Mouse (Mus musculus): ENCODE measurements around the gene Gm13290.
A peak's percentile ranks its signal among the peaks of the same experiment; 100 is the strongest.
"Not testable (repeated sequence)": the region's sequence is repeated elsewhere in the genome, so short reads cannot be mapped to it uniquely, and the experiment has no call there.

Gm13290 gene

GRCm38 (mm10) chr4:88773534-88773933, at the start of gene Gm13290:
Gene Gm13290, plus strand, starts transcription at chr4:88773834.
- not testable (repeated sequence) for DNase-seq

GRCm38 (mm10) chr4:88726727-88727126, 46.9 kb upstream of the Gm13290 start:
- no peak for DNase-seq

DNA sequence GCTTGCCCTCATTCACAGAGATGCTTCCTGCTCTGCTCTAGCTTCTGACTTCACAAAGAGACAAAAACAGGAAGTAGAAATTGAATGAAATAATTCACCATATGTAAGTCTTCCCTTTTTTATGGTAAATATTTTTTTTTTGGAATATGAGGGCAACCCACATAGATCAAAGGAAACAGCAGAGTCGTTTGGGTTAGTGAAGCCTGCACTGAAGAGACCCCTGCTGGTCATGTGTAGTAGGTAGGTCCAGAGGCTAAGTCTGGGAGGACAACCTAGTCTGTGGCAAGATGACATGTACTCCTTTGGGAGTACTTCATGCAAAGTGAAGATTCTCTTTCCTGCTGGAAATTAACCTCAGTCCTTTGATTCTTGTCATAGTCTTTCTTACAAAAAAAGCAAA, 46.3 kb upstream of the Gm13290 start:
- peak in 1 of 2 experiments; percentile 28 for DNase-seq

DNA sequence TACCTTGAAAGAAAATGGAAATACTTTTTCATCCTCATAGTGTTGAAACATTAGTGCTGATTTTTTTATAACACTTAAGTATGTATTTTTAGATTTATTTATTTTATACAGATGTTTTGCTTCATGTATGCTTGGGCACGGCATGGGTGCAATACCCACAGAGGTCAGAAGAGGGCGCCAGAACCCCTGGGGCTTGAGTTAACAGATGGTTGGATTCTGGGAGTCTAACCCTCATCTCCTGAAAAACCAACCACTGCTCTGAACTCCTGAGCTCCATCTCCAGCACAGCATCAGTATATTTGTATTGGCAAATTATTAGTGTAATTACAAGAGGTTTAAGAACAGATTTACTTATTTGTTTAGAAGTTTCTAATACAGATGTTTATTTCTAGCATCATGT, 35.2 kb upstream of the Gm13290 start:
- no peak for DNase-seq

- DNase-seq, result no peak
Observed at GRCm38 (mm10) chr4:88739036-88739435, 34.6 kb upstream of the Gm13290 start.

- no peak for DNase-seq
Observed at GRCm38 (mm10) chr4:88741426-88741825, 32.2 kb upstream of the Gm13290 start.

DNA sequence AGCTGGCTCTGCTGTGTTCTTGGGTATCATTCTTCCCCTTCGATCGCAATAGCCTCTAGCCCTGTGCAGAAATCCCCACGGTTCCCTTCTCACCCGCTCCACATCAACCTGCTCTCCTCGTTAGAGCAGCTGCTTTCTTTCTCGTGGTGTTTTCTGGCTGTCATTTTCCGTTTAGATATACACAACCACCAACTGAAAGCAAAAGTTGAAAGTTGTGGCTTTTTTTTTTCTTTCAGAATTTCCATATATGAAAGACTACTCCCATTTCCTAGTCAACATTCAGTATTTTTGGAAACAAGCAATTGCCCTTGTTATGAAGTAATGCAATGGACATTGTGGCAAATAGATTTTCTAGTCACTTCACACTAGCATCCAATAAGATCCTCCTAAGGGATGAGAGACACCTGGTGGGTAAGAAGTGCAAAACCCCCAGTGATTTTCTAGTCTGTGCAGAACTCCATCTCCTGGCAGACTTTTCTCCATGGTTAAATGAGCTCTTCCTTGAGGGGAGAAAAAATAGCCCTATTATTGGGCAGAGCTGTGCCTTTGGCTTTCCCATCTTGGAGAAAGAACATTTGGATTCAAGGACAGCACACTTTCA, 30.8 kb upstream of the Gm13290 start:
- no peak for DNase-seq

DNA sequence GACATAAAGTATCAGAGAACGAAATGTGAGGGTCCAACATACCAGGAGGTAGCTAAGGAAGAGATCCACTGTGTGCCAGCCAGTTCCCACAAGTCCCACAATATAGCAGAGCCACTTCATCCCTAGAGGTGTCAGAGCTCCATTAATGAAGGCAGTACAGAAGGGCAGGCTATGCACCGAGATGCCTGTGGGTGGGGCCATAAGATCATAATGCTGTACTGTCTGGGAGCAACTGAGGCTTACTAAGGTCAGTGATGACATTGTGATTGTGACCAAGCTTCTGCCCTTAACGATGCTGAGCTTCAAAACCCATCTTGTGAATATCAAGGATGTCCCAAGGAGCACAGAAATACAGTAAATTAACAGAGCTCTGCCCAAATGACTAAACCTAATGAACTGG, 29.4 kb upstream of the Gm13290 start:
- no peak for DNase-seq

GRCm38 (mm10) chr4:88749926-88750325, 23.7 kb upstream of the Gm13290 start:
- DNase-seq, result no peak

DNA sequence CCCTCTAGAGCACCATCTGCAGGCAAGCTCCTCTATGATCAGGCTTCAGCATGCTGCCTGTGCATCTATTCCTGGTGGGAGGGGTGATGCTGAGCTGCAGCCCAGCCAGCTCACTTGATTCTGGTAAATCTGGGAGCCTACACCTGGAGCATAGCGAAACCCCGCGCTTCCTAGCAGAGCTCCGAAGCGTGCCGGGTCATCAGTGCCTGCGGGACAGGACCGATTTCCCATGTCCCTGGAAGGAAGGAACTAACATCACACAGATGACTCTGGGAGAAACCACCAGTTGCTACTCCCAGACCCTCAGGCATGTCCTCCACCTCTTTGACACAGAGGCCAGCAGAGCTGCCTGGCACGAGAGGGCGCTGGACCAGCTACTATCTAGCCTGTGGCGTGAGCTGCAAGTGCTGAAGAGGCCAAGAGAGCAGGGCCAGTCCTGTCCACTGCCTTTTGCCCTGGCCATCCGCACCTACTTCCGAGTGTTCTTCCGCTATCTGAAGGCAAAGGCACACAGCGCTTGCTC, 18.8 kb upstream of the Gm13290 start, which contains the start of gene Gm13271:
Gene Gm13271, plus strand, starts transcription at position 51 of the 523 bp plus-strand sequence.
- DNase-seq, result peak; percentile 83 to 90

DNA sequence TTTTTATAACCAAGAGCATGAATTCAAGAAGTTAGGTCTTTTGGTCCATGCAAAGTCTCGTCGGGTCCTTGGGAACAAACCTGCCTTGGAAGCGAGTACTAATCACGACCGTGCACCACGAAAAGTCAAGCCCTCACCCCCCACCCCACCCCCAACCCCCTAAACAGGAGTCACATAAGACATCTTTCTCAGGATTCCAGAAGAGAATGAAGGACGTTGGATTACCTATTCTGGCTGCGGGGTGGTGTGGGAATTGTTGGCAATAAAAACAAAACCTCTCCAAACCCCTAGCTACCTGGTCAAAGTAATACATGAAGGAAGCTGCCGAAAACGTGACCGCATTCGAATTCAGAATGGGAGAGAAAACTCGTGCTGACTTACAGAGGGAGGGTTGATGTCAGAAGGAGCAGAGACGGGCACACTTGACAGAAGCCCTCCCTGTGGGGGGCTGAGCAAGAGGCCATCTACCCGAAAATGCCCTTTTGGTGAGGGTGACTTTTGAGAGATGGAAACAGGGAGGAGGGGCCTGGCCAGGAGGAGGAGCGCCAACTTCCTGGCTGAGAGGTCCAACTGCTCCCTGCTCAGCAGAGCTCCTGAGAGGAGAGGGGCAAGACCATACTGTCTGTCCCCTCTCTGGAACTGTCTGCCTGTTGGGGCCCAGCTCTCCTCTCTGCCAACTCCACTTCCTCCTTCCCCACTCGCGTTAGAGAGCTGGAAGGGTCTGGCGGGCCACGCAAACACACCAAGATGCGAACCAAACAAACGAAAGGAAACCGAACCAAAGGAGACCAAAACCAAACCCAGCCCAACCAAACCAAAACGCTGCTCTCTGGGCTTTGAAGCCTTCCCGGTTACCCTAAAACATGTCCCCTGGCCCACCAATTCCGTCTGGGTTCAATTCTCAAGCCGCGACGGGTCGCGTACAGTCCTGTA, 16.8 kb upstream of the Gm13290 start:
- DNase-seq, result peak in 1 of 2 experiments; percentile 28

DNA sequence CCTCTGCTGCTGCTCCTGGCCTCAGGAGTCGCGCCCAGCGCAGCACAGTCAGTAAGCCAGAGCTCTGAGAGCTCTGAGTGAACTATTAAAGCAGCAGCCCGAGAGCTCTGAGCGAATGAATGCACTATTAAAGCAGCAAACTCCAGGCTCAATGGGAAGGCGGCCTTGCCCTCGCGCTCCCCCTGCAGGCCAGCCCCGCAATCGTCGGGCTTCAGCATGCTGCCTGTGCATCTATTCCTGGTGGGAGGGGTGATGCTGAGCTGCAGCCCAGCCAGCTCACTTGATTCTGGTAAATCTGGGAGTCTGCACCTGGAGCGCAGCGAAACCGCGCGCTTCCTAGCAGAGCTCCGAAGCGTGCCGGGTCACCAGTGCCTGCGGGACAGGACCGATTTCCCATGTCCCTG, 16.0 kb upstream of the Gm13290 start:
- peak; percentile 94 to 95 for DNase-seq

GRCm38 (mm10) chr4:88758751-88759150, 14.9 kb upstream of the Gm13290 start:
- DNase-seq, result peak in 1 of 2 experiments; percentile 11

- DNase-seq, result peak; percentile 31 to 59
Observed at GRCm38 (mm10) chr4:88759610-88760268, 13.9 kb upstream of the Gm13290 start, which contains the start of gene Gm13283. Gene Gm13283, plus strand, starts transcription at chr4:88760119.

DNA sequence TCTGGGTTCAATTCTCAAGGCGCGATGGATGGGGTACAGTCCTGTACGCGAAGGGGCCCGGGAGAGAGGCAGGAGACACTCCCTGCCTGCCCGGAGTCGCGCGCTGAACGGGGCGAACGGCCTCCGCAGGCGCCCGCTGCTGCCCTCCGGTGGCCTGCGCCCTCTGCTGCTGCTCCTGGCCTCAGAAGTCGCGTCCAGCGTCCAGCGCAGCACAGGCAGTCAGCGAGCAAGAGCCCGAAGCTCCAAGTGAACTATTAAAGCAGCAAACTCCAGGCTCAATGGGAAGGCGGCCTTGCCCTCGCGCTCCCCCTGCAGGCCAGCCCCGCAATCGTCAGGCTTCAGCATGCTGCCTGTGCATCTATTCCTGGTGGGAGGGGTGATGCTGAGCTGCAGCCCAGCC, 13.2 kb upstream of the Gm13290 start:
- DNase-seq, result peak; percentile 20 to 28

GRCm38 (mm10) chr4:88761776-88762175, 11.9 kb upstream of the Gm13290 start:
- DNase-seq, result peak; percentile 85 to 93

DNA sequence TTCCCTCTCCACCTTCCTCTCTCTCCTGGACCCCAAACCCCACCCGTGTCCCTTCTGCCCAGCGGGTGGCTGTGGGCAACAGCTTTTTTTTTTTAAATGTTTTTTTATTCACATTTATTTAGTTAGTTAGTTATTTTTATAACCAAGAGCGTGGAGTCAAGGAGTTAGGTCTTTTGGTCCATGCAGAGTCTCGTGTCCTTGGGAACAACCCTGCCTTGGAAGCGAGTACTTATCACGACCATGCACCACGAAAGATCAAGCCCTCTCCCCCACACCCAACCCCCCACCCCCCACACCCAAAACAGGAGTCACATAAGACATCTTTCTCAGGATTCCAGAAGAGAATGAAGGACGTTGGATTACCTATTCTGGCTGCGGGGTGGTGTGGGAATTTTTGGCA, 11.3 kb upstream of the Gm13290 start:
- peak in 1 of 2 experiments; percentile 40 for DNase-seq

GRCm38 (mm10) chr4:88763384-88764018, 10.1 kb upstream of the Gm13290 start:
- DNase-seq, result peak in 1 of 2 experiments; percentile 6

DNA sequence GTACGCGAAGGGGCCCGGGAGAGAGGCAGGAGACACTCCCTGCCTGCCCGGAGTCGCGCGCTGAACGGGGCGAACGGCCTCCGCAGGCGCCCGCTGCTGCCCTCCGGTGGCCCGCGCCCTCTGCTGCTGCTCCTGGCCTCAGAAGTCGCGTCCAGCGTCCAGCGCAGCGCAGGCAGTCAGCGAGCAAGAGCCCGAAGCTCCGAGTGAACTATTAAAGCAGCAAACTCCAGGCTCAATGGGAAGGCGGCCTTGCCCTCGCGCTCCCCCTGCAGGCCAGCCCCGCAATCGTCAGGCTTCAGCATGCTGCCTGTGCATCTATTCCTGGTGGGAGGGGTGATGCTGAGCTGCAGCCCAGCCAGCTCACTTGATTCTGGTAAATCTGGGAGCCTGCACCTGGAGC, 3.0 kb downstream of the Gm13290 start, which contains the start of gene Gm13289:
Gene Gm13289, plus strand, starts transcription at position 301 of the 400 bp plus-strand sequence.
- DNase-seq, result not testable (repeated sequence)

DNA sequence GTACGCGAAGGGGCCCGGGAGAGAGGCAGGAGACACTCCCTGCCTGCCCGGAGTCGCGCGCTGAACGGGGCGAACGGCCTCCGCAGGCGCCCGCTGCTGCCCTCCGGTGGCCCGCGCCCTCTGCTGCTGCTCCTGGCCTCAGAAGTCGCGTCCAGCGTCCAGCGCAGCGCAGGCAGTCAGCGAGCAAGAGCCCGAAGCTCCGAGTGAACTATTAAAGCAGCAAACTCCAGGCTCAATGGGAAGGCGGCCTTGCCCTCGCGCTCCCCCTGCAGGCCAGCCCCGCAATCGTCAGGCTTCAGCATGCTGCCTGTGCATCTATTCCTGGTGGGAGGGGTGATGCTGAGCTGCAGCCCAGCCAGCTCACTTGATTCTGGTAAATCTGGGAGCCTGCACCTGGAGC, 5.9 kb downstream of the Gm13290 start, which contains the start of gene Gm13272:
Gene Gm13272, plus strand, starts transcription at position 301 of the 400 bp plus-strand sequence.
- not testable (repeated sequence) for DNase-seq

DNA sequence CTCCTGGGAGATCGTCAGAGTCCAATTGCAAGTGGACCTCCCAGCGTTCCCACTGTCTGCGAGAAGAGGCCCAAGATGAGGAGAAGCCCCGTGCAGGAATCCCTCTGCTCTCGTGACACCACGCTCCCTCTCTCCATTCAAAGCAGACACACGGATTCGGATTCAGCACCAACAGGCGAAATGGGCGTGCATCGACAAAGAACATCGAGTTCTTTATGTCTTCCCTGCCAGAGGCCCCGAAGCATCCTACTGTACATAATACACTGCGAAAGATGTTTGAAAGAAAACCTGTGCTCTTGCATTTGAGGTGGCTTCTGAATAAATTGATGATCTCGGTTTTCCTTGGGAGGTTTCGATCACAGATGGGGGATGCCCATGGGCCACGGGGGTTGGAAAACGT, 6.7 kb downstream of the Gm13290 start:
- peak in 1 of 2 experiments; percentile 15 for DNase-seq

GRCm38 (mm10) chr4:88781831-88782230, 8.2 kb downstream of the Gm13290 start, which contains the start of gene Ifnz:
Gene Ifnz, plus strand, starts transcription at chr4:88782131.
- DNase-seq, result not testable (repeated sequence)
